Mouse (Mus musculus): Measurements from ENCODE around the gene Lpp. TPM values are rescaled to one million over a fixed set of nuclear protein-coding genes. Genes with fewer than 3 reads are reported as not detected.

The Lpp gene
- total and polyA plus RNA-seq, 3 experiments: 7.7 to 25.1 (median 23.6) TPM

DNA sequence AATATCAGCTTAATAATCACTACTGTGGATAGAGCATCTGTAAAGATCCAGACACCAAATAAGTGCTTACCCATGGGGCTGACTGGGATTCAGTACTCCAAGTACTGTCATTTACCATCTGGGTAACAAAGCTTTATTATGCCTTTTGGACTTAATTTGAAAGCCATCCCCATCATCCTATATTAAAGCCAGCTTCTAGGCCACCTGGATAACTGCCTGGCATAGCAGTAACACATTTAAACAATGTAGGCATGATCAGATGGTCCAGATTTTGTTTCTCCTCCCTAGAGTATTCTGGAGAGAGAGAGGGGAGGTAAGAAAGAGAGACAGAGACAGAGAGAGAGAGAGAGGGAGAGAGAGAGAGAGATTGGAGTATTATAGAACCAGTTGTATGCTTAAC lies 536.8 kb downstream of the Lpp start:
- no peaks in the 10 kb centered on the region for H3K79me2 ChIP-seq (replicated peaks; ENCODE audit: control insufficient read depth, insufficient read depth, low read length)
- H3K4me3 ChIP-seq: no peak overlapping the region
- peaks cover 6% of the 10 kb centered on the region for H3K4me1 ChIP-seq (ENCODE audit: control insufficient read depth, insufficient read depth, low read length)
- H3K27ac ChIP-seq: no peak overlapping the region
- intact Hi-C loops (cut with DNase I): no loop called here
- H3K27me3 ChIP-seq (ENCODE audit: control insufficient read depth, insufficient read depth, low read length): no peaks in the 10 kb centered on the region
- no peaks in the 10 kb centered on the region; the same call in 1 of the 2 replicates for H3K36me3 ChIP-seq (ENCODE audit: control insufficient read depth, insufficient read depth, low read length)
- no peak for DNase-seq
- no peak overlapping the region for H3K9ac ChIP-seq (ENCODE audit: low read depth, low read length)
- no peak for TF ChIP-seq POLR2A (IDR thresholded peaks at IDR 0.05; ENCODE audit: insufficient read depth, low read depth, low read length)
- no peak for TF ChIP-seq EP300 (IDR thresholded peaks at IDR 0.05; ENCODE audit: insufficient read depth, low read depth, low read length)
- no peak for TF ChIP-seq CTCF (IDR thresholded peaks at IDR 0.05)

DNA sequence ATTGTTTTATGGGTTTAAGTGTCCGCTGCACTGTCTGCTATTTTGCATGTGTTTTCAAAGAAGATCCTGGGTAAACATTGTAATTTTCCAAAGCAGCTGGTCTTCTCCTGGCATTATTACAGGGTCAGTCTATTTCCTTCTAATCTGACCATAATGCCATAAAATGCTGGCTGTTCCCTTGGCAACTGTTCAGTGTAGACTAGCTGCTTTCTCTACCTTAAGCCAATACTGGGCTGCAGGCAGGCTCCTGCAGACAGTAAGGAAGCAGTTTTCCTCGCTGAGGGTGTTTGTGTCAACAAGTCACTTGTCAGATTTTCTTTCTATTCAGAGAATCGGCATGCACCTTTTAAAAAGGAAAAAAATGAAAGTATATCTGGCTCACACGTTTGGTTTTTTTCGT lies 537.3 kb downstream of the Lpp start:
- Histone ChIP-seq H3K4me3 (no peak overlapping the region), H3K27ac (no peak overlapping the region), H3K27me3 (ENCODE audit: control insufficient read depth, insufficient read depth, low read length) (no peaks in the 10 kb centered on the region), H3K9ac (ENCODE audit: low read depth, low read length) (no peak overlapping the region), H3K4me1 (ENCODE audit: control insufficient read depth, insufficient read depth, low read length) (peaks cover 6% of the 10 kb centered on the region), H3K79me2 (replicated peaks; ENCODE audit: control insufficient read depth, insufficient read depth, low read length) (no peaks in the 10 kb centered on the region), H3K36me3 (ENCODE audit: control insufficient read depth, insufficient read depth, low read length) (no peaks in the 10 kb centered on the region; the same call in 1 of the 2 replicates)
- peak in 1 of 2 experiments; percentile 17 for DNase-seq
- 60% methylated on average over 5 of the region's 5 CpGs for WGBS
- TF ChIP-seq EP300 (IDR thresholded peaks at IDR 0.05; ENCODE audit: insufficient read depth, low read depth, low read length) (no peak), CTCF (IDR thresholded peaks at IDR 0.05) (no peak), POLR2A (IDR thresholded peaks at IDR 0.05; ENCODE audit: insufficient read depth, low read depth, low read length) (no peak)
- intact Hi-C loops (cut with DNase I): no loop called here

DNA sequence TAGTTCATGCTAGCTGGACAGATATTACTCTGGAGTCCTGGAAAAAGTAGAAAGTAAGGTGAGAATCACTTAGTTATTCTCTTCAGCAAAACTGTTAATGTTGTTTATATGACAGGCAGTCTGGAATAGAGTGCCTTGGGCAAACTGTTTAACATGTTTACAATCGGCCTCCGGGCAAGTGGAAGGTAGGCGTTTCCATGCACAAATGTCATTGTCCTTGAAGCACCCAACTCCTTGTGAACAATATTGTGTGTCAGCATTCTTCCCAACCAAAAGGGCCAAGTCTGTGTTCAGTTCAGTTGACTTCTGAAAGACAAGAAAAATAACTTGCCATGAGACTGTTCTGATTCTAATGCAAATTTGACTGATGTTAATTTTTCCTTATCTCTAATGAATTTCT lies 539.5 kb downstream of the Lpp start:
- H3K36me3 ChIP-seq (ENCODE audit: control insufficient read depth, insufficient read depth, low read length): no peaks in the 10 kb centered on the region; the same call in 1 of the 2 replicates

DNA sequence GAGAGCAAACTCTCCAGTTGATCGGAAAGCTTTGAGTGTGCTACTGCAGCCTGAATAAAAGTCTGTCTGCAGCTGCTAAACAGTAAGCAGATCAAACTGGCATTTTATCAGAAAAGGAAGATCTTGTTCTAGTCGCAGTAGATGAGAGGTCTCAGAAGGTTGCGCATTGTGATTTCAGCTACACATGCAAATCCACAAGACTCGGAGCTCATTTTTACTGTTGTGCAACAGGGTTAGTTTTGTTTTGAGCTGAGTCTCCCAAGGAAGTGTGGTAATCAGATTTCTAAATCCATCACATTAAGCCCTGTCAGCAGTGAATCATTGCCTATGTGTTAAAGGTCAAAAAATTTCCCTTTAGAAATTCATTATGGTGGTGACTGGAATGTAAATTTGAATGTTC lies 540.4 kb downstream of the Lpp start:
- Histone ChIP-seq H3K27ac (peak overlapping the region; percentile 53), H3K4me3 (no peak overlapping the region), H3K9ac (ENCODE audit: low read depth, low read length) (no peak overlapping the region), H3K27me3 (ENCODE audit: control insufficient read depth, insufficient read depth, low read length) (no peaks in the 10 kb centered on the region), H3K79me2 (replicated peaks; ENCODE audit: control insufficient read depth, insufficient read depth, low read length) (no peaks in the 10 kb centered on the region), H3K36me3 (ENCODE audit: control insufficient read depth, insufficient read depth, low read length) (no peaks in the 10 kb centered on the region; the same call in 1 of the 2 replicates), H3K4me1 (ENCODE audit: control insufficient read depth, insufficient read depth, low read length) (peaks cover 6% of the 10 kb centered on the region)
- intact Hi-C loops (cut with DNase I): no loop called here
- peak in 1 of 2 experiments; percentile 35 for DNase-seq
- 75% methylated on average over 4 of the region's 4 CpGs for WGBS
- TF ChIP-seq EP300 (IDR thresholded peaks at IDR 0.05; ENCODE audit: insufficient read depth, low read depth, low read length) (no peak), POLR2A (IDR thresholded peaks at IDR 0.05; ENCODE audit: insufficient read depth, low read depth, low read length) (no peak), CTCF (IDR thresholded peaks at IDR 0.05) (no peak)

More for the DNA sequence above, 539.5 kb downstream of the Lpp start:
- no peak overlapping the region for H3K4me3 ChIP-seq
- H3K9ac ChIP-seq (ENCODE audit: low read depth, low read length): no peak overlapping the region
- H3K4me1 ChIP-seq (ENCODE audit: control insufficient read depth, insufficient read depth, low read length): peaks cover 6% of the 10 kb centered on the region
- DNase-seq: no peak
- H3K79me2 ChIP-seq (replicated peaks; ENCODE audit: control insufficient read depth, insufficient read depth, low read length): no peaks in the 10 kb centered on the region
- H3K27me3 ChIP-seq (ENCODE audit: control insufficient read depth, insufficient read depth, low read length): no peaks in the 10 kb centered on the region
- TF ChIP-seq EP300 (IDR thresholded peaks at IDR 0.05; ENCODE audit: insufficient read depth, low read depth, low read length) (no peak), POLR2A (IDR thresholded peaks at IDR 0.05; ENCODE audit: insufficient read depth, low read depth, low read length) (no peak), CTCF (IDR thresholded peaks at IDR 0.05) (no peak)
- intact Hi-C loops (cut with DNase I): no loop called here
- WGBS: 88% methylated on average over 3 of the region's 3 CpGs
- H3K27ac ChIP-seq: no peak overlapping the region

DNA sequence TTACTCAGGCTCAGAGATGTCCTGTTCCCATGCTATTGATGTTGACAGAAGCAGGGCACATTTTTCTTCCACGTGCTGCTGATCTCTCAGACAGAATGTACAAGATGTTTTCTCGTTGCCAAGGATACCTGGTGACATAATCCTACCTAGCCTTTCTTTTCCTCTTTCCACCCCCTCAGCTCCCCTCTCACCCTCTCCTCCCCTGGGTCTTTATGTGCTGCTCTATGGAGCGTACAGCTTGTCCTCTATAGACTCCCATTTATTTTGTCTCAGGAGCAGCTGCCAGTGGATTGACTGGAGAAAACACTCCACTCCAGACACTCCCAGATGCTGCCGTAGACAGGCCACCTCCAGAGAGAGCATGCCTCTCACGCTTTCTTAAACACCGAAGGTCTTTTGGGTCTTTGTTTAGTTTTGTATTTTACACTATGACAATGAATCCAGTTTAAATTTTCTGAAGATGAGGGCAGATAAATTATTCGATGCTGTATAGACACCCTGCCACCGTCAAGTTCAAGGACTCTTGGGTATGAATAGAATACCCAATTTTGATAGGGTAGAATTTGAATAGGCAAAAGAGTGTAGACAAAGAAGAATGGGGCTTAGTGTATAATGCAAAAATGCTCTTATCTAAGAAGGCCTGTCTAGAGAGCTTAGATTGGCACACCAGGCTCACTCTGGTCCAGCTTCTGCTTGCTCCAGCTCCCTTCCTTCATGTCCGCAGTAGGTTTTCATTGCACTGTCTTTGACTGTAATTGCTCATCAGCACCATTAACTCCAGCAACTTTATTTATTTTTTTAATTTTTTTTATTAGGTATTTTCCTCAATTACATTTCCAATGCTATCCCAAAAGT lies 548.2 kb downstream of the Lpp start:
- Histone ChIP-seq H3K36me3 (ENCODE audit: control insufficient read depth, insufficient read depth, low read length) (no peaks in the 10 kb centered on the region), H3K27ac (no peak overlapping the region), H3K4me1 (ENCODE audit: control insufficient read depth, insufficient read depth, low read length) (no peaks in the 10 kb centered on the region), H3K79me2 (replicated peaks; ENCODE audit: control insufficient read depth, insufficient read depth, low read length) (no peaks in the 10 kb centered on the region), H3K4me3 (no peak overlapping the region), H3K9ac (ENCODE audit: low read depth, low read length) (no peak overlapping the region), H3K27me3 (ENCODE audit: control insufficient read depth, insufficient read depth, low read length) (no peaks in the 10 kb centered on the region)
- 85% methylated on average over 9 of the region's 9 CpGs for WGBS
- TF ChIP-seq CTCF (IDR thresholded peaks at IDR 0.05) (no peak), POLR2A (IDR thresholded peaks at IDR 0.05; ENCODE audit: insufficient read depth, low read depth, low read length) (no peak), EP300 (IDR thresholded peaks at IDR 0.05; ENCODE audit: insufficient read depth, low read depth, low read length) (no peak)
- no peak for DNase-seq
- intact Hi-C loops (cut with DNase I): no loop called here
